Mouse (Mus musculus): Measurements from ENCODE around the gene Fn1.

DNA sequence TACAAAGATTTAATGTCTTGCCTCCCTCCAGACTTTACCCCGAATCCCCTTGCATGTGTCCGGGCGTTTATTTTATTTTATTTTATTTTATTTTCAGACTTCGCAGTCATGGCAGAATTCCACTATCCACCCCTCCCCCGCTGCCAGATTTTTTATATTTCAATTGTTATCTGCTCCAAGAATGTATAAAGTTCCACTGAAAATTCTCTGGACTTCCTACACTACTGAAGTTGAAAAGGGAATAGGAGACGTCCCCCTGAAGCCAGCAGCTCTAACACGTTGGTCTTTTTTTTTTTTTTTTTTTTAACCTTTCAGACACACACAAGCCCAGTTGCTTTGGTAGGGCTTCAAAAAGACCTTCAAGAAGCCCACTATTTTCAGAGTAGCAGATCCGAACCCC, 1.2 kb upstream of the Fn1 start:
- TF ChIP-seq CTCF (IDR thresholded peaks at IDR 0.05; ENCODE audit: extremely low read depth, insufficient read depth, insufficient read length, insufficient replicate concordance) (no peak), POLR2A (IDR thresholded peaks at IDR 0.05; ENCODE audit: low read depth, low read length) (no peak)

Measured in spleen, adult 2 months (tissue).